Mouse (Mus musculus) WW6 (cell line): Measurements from ENCODE around the gene Plppr1.
A peak's percentile ranks its signal among the peaks of the same experiment; 100 is the strongest.

Experiments used
- DNase-seq: peaks from one replicate; pipeline ENCODE4 v3.0.0-alpha.2; 2013; ENCODE audit warnings: low read depth, low spot score

The Plppr1 gene

GRCm38 (mm10) chr4:49118842-49119241, 59.8 kb downstream of the Plppr1 start:
- DNase-seq, result no peak

- DNase-seq, result no peak
Measured at GRCm38 (mm10) chr4:49144798-49145197, 85.7 kb downstream of the Plppr1 start.

DNA sequence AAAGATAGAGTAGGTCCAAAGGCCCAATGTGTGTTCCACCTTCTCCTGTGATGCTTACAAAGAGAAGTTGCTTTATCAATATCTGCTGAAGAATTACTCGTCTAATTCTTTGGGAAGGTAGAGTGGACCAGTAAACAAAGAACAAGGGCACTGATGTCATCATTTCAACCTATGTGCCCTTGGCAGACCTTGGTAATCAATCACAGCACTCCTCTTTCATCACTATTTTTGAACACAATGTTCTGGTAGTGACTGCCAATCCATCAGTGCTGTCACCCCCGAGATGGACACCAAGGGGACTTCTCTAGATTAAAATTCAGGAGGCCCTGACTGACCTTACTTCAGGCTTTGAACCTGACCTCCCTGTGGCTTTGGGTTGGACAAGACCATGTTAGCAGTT, 89.7 kb downstream of the Plppr1 start:
- no peak for DNase-seq

GRCm38 (mm10) chr4:49149251-49149650, 90.2 kb downstream of the Plppr1 start:
- DNase-seq, result no peak

- DNase-seq, result peak; percentile 24
Measured at GRCm38 (mm10) chr4:49153849-49154248, 94.8 kb downstream of the Plppr1 start.

GRCm38 (mm10) chr4:49156781-49157180, 97.7 kb downstream of the Plppr1 start:
- DNase-seq, result no peak

GRCm38 (mm10) chr4:49163285-49163684, 104.2 kb downstream of the Plppr1 start:
- DNase-seq, result no peak

DNA sequence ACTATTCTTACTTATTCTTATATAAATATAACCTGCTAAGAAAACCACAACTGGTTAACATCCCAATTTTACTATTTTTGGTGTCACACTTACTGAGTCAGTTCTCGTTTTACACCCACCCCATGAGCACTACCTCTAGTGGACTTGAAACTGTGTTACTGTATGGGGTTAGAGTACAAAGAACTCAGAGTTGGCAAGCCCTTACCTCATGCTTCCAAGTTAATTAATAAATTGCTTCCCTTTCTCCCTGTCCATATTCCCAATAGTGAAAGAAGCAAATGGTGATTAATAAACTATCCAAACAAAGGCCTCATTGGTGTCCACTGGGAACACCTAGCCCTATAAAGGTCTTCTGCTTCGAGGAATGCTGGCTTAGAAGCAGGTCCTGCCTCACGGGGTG, 107.3 kb downstream of the Plppr1 start:
- DNase-seq, result no peak

GRCm38 (mm10) chr4:49167030-49167429, 108.0 kb downstream of the Plppr1 start:
- no peak for DNase-seq

DNA sequence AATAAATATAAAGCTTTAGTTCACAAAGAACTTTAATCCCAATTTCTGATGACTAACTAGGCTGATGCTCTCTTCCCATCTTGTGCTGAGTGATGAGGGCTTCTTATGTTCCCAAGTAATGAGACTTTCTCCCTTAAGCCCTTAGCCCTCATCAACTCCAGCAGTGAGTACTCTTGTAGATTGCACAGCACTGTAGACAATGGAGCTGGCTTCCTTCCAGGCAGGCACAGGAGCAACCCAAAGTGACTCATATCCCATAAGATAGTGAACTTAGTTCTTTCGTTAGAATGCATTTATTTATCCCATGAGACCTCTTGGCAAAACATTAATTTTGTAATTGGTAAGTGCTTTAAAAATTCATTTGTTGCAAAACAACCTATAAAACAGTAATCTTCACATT, 110.4 kb downstream of the Plppr1 start:
- DNase-seq, result no peak

GRCm38 (mm10) chr4:49178101-49178500, 119.0 kb downstream of the Plppr1 start:
- no peak for DNase-seq

GRCm38 (mm10) chr4:49178891-49179290, 119.8 kb downstream of the Plppr1 start:
- no peak for DNase-seq

DNA sequence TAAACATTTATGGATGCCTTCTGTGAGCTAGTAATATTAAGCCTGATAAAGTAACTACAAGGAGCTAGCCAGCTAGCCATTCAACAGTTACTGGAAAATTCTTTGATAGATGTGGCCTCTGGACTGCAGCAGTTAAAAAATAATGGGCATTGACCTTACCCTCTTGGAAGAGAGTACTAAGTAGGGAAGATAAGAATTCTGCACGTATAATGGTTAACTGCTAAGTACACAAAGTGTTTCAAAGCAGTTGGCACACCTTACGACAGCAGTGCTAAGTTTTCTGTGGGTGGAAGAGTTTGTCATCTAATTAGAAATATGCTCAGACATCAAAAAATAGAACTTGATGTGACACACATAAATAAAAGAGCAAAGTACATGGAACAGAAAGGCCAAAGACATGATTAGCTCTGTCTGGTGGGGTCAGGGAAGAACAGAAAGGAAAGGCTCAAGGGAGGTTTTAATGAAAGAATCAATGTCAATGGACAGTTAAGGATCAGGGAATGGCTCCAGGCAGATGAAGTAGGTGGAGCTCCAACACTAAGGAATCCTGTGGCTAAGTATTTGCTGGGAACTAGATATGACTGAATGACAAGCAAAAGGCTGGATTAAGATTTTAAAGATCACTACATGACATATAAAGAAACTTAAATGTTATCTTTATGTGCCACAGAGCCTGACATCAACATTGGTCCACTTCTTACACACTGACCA, 120.6 kb downstream of the Plppr1 start:
- no peak for DNase-seq

DNA sequence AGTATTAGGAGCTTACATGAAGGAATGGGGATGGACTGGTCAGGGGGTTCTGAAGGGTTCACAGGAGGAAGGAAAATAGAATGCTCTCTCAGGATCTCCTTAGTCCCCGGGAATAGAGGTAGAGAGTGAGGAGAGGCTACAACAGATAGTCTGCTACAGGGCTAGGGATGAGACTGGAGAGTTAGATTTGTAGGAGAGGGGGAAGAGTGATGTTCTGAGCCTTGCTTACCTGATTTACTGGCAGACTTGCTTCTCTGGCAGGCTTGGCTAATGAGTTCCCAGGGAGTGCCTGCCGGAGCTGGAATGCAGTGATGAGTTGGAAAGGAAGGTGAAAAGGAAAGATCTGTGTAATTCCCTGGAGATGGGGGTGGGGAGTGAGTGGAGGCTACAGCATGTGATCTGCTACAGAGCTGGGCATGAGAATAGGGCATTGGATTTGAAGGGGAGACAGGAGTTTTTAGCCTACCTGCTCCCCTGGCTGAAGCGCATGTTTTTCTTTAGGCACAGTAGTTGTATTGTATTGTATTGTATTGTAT, 131.0 kb downstream of the Plppr1 start:
- no peak for DNase-seq

DNA sequence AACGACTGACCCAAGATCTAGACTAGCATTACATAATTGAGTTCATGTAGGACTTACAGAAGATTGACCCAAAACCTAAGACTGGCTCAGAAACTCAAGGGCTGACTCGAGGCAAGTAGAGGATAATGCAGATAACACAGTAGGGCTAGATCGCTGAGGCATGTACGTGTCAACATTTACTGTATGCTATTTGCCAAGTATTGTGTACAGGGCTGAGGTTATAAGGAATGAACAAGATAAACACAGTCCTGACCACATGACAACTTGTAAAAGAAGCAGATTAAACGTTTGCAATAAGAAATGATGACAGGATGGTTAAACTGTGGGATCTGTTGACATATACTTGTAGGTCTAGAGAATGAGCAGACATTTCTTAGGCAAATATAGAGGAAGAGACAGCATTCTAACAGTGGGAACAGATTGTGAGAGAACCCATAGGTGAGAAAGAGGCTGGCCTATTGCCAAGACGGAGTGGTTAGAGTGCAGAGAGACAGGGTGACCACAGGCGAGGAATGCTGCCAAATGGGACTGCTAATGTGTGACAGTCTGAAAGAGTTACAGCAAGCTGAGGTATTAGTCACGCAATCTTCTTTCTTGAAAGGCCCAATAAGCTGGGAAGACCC, 138.2 kb downstream of the Plppr1 start:
- no peak for DNase-seq

- no peak for DNase-seq
Measured at GRCm38 (mm10) chr4:49210457-49210856, 151.4 kb downstream of the Plppr1 start.

DNA sequence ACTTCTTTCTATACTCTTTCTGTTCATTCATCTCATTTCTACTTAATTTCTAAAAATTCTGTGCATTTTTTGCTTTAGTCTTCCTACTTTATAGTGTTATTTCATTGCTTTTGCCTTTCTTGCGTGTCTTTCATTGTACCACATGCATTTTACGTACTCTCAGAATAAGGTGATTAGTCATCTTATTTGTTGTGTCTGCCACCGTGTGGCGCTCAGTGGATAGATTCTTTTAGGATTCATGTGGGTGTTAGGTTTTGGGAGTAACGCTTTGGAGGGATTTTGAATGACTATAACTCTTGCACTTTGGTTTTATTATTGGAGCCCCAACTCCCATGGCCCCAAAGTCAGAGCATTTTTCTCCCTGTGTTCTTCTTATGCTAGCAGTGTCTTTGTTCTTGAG, 152.5 kb downstream of the Plppr1 start:
- DNase-seq, result no peak

DNA sequence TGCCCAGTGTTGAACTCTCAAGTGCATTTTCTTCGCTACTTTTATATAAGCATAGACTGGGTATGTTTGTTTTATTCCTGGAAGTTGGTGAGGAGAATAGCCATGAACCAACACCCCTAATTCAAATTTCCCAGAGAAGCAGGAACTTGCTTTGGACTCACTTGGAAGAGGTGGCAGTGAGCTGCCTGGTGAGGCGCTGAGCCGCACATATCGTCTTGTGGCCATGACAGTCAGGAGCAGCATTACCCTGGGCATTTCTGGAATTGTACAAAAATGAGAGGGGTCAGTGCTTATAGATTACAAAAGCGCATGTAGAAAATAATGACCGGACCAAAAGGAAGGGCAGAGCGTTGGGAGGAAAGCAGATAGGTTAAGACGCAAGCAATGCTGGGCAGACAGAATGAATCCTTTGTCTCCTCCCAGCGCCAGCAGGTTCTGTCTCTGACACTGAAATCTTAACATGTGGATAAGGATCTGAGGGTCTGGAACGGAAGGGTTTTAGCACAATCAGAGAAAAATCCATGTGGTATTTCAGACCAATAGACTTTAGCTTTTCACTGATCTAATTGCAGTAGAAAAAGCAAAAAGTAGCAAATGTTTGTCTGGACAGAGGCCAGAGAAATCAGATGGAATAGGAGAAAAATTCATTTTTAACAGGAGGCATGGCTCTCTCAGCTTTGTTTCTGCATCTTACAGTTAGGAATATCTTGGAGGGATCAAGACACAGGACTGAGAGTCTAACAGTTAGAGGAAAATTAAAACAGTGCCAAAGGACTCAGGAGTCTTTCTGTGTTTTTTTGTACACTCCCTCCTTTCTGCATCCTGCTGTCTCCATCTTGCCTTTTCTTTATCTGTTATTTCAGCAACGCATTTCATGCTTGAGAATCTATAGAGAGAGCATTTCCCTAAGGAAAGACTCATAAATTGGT, 153.8 kb downstream of the Plppr1 start:
- no peak for DNase-seq

- DNase-seq, result no peak
Measured at GRCm38 (mm10) chr4:49214341-49214740, 155.3 kb downstream of the Plppr1 start.

- DNase-seq, result no peak
Measured at GRCm38 (mm10) chr4:49223501-49223900, 164.4 kb downstream of the Plppr1 start.

DNA sequence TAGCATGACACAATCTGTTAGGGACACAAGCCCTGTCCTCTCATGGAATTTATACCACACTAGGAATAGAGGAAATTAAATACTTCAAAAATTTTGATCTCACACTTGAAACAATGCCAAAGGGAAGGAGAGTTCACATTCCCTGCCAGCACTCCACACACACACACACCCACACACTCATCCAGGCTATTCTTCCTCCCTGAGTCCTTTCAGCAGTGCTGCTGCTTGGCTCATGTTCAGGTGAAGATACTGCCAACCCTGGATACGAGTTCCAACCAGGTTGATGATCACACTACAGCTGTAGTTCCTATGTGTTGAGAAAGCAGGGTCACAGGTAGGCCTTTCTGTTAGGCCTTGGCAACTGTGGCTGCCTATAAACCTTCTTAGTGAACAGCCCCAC, 165.9 kb downstream of the Plppr1 start:
- no peak for DNase-seq
